Mouse (Mus musculus): ENCODE measurements around the gene Dcx.

GRCm38 (mm10) chrX:143815948-143816347, 117.2 kb downstream of the Dcx start:
- TF ChIP-seq CTCF (IDR thresholded peaks at IDR 0.05; ENCODE audit: borderline replicate concordance, insufficient read depth, low read length) (no peak), POLR2A (IDR thresholded peaks at IDR 0.05; ENCODE audit: low read depth, low read length) (no peak)
